Mouse (Mus musculus) MN1 (cell line): ENCODE measurements around the gene Emilin1.
A peak's percentile ranks its signal among the peaks of the same experiment; 100 is the strongest.

Experiments
- DNase-seq: peaks from one replicate; pipeline ENCODE4 v3.0.0-alpha.2; 2016; ENCODE audit warnings: low spot score

Gene Emilin1

GRCm38 (mm10) chr5:30907413-30908059 lies 5.7 kb upstream of the Emilin1 start, which contains the start of gene Ost4:
Ost4 (minus strand) TSS chr5:30907788.
- peak; percentile 95 for DNase-seq

- peak; percentile 80 for DNase-seq
These were observed 4.5 kb upstream of the Emilin1 start for GRCm38 (mm10) chr5:30908426-30909299.

- no peak for DNase-seq
These were observed 3.9 kb upstream of the Emilin1 start for GRCm38 (mm10) chr5:30909300-30909659.

GRCm38 (mm10) chr5:30909863-30910262 lies 3.3 kb upstream of the Emilin1 start:
- DNase-seq = no peak

- no peak for DNase-seq
These were observed 2.7 kb upstream of the Emilin1 start for GRCm38 (mm10) chr5:30910481-30910880.

GRCm38 (mm10) chr5:30912156-30912555 lies 1.0 kb upstream of the Emilin1 start:
- peak; percentile 28 for DNase-seq

- peak; percentile 14 for DNase-seq
These were observed 966 bp downstream of the Emilin1 start for GRCm38 (mm10) chr5:30914101-30914635.

- no peak for DNase-seq
These were observed 1.6 kb downstream of the Emilin1 start for GRCm38 (mm10) chr5:30914849-30915248.

GRCm38 (mm10) chr5:30915456-30915855 lies 2.3 kb downstream of the Emilin1 start:
- no peak for DNase-seq

- DNase-seq = peak; percentile 94
These were observed 2.8 kb downstream of the Emilin1 start for GRCm38 (mm10) chr5:30915974-30916433.

- no peak for DNase-seq
These were observed 3.6 kb downstream of the Emilin1 start for GRCm38 (mm10) chr5:30916841-30917240.

- DNase-seq = no peak
These were observed 4.1 kb downstream of the Emilin1 start for GRCm38 (mm10) chr5:30917348-30917747.

- DNase-seq = no peak
These were observed 4.9 kb downstream of the Emilin1 start for GRCm38 (mm10) chr5:30917891-30918670.

GRCm38 (mm10) chr5:30918691-30919090 lies 5.5 kb downstream of the Emilin1 start:
- no peak for DNase-seq

- no peak for DNase-seq
These were observed 6.8 kb downstream of the Emilin1 start for GRCm38 (mm10) chr5:30919831-30920614.

- DNase-seq = no peak
These were observed 7.4 kb downstream of the Emilin1 start for GRCm38 (mm10) chr5:30920621-30921020.

GRCm38 (mm10) chr5:30921256-30922033 lies 8.2 kb downstream of the Emilin1 start, which contains the start of gene Khk:
Khk (plus strand) TSS chr5:30921431.
- peak; percentile 87 for DNase-seq

- no peak for DNase-seq
These were observed 9.4 kb downstream of the Emilin1 start for GRCm38 (mm10) chr5:30922581-30923041.

- no peak for DNase-seq
These were observed 9.9 kb downstream of the Emilin1 start for GRCm38 (mm10) chr5:30923119-30923518.

GRCm38 (mm10) chr5:30924614-30925013 lies 11.4 kb downstream of the Emilin1 start:
- no peak for DNase-seq
